Mouse (Mus musculus): Measurements from ENCODE around the gene Exoc3l2. TPM values are rescaled to one million over a fixed set of nuclear protein-coding genes. Genes with fewer than 3 reads are reported as not detected.
A peak's percentile ranks its signal among the peaks of the same experiment; 100 is the strongest.
"Not testable (repeated sequence)": the region's sequence is repeated elsewhere in the genome, so short reads cannot be mapped to it uniquely, and the experiment has no call there.

Gene Exoc3l2
- polyA plus RNA-seq, 1 experiment from 2014 or later = 0.19 TPM

GRCm38 (mm10) chr7:19506969-19507611 lies 44.0 kb downstream of the Exoc3l2 start:
- Histone ChIP-seq H3K36me3 (ENCODE audit: control insufficient read depth, insufficient read depth) (no peaks in the 10 kb centered on the region), H3K9me3 (ENCODE audit: control insufficient read depth, low read length) (no peaks in the 10 kb centered on the region), H3K4me2 (ENCODE audit: low read length) (peak overlapping the region; percentile 94), H3K4me1 (replicated peaks; ENCODE audit: control insufficient read depth, insufficient read depth, low read length) (peaks cover 28% of the 10 kb centered on the region), H3K27me3 (replicated peaks; ENCODE audit: control insufficient read depth, insufficient read depth, low read length) (no peaks in the 10 kb centered on the region), H3K27ac (ENCODE audit: low read length) (peak overlapping the region; percentile 73), H3K4me3 (replicated peaks; ENCODE audit: low read length) (peak overlapping the region; percentile 69), H3K9ac (replicated peaks; ENCODE audit: low read depth, low read length) (peak overlapping the region; percentile 77)
- ATAC-seq = 0 out of 2 replicates have a peak, but pooled peaks have one; percentile 2
- WGBS = under 1% methylated on average over 71 of the region's 71 CpGs

GRCm38 (mm10) chr7:19507612-19507981 lies 44.5 kb downstream of the Exoc3l2 start:
- ATAC-seq = no peak
- H3K4me2 ChIP-seq (ENCODE audit: low read length) = peak overlapping the region; percentile 94
- 5% methylated on average over 18 of the region's 18 CpGs for WGBS
- H3K4me3 ChIP-seq (replicated peaks; ENCODE audit: low read length) = peak overlapping the region; percentile 69
- H3K27me3 ChIP-seq (replicated peaks; ENCODE audit: control insufficient read depth, insufficient read depth, low read length) = no peaks in the 10 kb centered on the region
- peaks cover 28% of the 10 kb centered on the region for H3K4me1 ChIP-seq (replicated peaks; ENCODE audit: control insufficient read depth, insufficient read depth, low read length)
- H3K9ac ChIP-seq (replicated peaks; ENCODE audit: low read depth, low read length) = peak overlapping the region; percentile 77
- peak overlapping the region; percentile 73 for H3K27ac ChIP-seq (ENCODE audit: low read length)
- H3K36me3 ChIP-seq (ENCODE audit: control insufficient read depth, insufficient read depth) = no peaks in the 10 kb centered on the region
- H3K9me3 ChIP-seq (ENCODE audit: control insufficient read depth, low read length) = no peaks in the 10 kb centered on the region

- peak; percentile 97 for ATAC-seq
- Histone ChIP-seq H3K4me2 (ENCODE audit: low read length) (peak within 1 kb of the TSS; percentile 94), H3K27me3 (replicated peaks; ENCODE audit: control insufficient read depth, insufficient read depth, low read length) (no peaks in the 10 kb centered on the region), H3K9me3 (ENCODE audit: control insufficient read depth, low read length) (no peaks in the 10 kb centered on the region), H3K4me1 (replicated peaks; ENCODE audit: control insufficient read depth, insufficient read depth, low read length) (peaks cover 28% of the 10 kb centered on the region), H3K4me3 (replicated peaks; ENCODE audit: low read length) (peak within 1 kb of the TSS; percentile 69), H3K9ac (replicated peaks; ENCODE audit: low read depth, low read length) (peak within 1 kb of the TSS; percentile 77), H3K27ac (ENCODE audit: low read length) (peak within 1 kb of the TSS; percentile 73), H3K36me3 (ENCODE audit: control insufficient read depth, insufficient read depth) (no peaks in the 10 kb centered on the region)
- under 1% methylated on average over 56 of the region's 56 CpGs for WGBS
These were observed 45.2 kb downstream of the Exoc3l2 start, which contains the start of the genes Bloc1s3 and Trappc6a for GRCm38 (mm10) chr7:19508150-19508923. Gene Bloc1s3 (minus strand): TSS chr7:19508367. Gene Trappc6a (plus strand): TSS chr7:19508395.

- H3K27ac ChIP-seq (ENCODE audit: low read length) = peak overlapping the region; percentile 73
- H3K4me1 ChIP-seq (replicated peaks; ENCODE audit: control insufficient read depth, insufficient read depth, low read length) = peaks cover 28% of the 10 kb centered on the region
- H3K27me3 ChIP-seq (replicated peaks; ENCODE audit: control insufficient read depth, insufficient read depth, low read length) = no peaks in the 10 kb centered on the region
- H3K9ac ChIP-seq (replicated peaks; ENCODE audit: low read depth, low read length) = peak overlapping the region; percentile 77
- WGBS = 9% methylated on average over 15 of the region's 15 CpGs
- peak; percentile 32 for ATAC-seq
- no peaks in the 10 kb centered on the region for H3K36me3 ChIP-seq (ENCODE audit: control insufficient read depth, insufficient read depth)
- peak overlapping the region; percentile 84 for H3K4me2 ChIP-seq (ENCODE audit: low read length)
- peak overlapping the region; percentile 69 for H3K4me3 ChIP-seq (replicated peaks; ENCODE audit: low read length)
- H3K9me3 ChIP-seq (ENCODE audit: control insufficient read depth, low read length) = no peaks in the 10 kb centered on the region
These were observed 45.9 kb downstream of the Exoc3l2 start for GRCm38 (mm10) chr7:19508924-19509568.

GRCm38 (mm10) chr7:19509786-19510185 lies 46.7 kb downstream of the Exoc3l2 start:
- Histone ChIP-seq H3K9ac (replicated peaks; ENCODE audit: low read depth, low read length) (no peak overlapping the region), H3K9me3 (ENCODE audit: control insufficient read depth, low read length) (no peaks in the 10 kb centered on the region), H3K4me1 (replicated peaks; ENCODE audit: control insufficient read depth, insufficient read depth, low read length) (peaks cover 28% of the 10 kb centered on the region), H3K27me3 (replicated peaks; ENCODE audit: control insufficient read depth, insufficient read depth, low read length) (no peaks in the 10 kb centered on the region), H3K4me2 (ENCODE audit: low read length) (peak overlapping the region; percentile 84; the same call in 1 of the 2 replicates), H3K4me3 (replicated peaks; ENCODE audit: low read length) (no peak overlapping the region; the same call in 1 of the 2 replicates), H3K27ac (ENCODE audit: low read length) (no peak overlapping the region), H3K36me3 (ENCODE audit: control insufficient read depth, insufficient read depth) (no peaks in the 10 kb centered on the region)
- 94% methylated on average over 7 of the region's 7 CpGs for WGBS
- ATAC-seq = no peak

GRCm38 (mm10) chr7:19511934-19512333 lies 48.8 kb downstream of the Exoc3l2 start:
- not testable (repeated sequence) for ATAC-seq; H3K4me3 ChIP-seq (replicated peaks; ENCODE audit: low read length); H3K27ac ChIP-seq (ENCODE audit: low read length); H3K36me3 ChIP-seq (ENCODE audit: control insufficient read depth, insufficient read depth); H3K4me2 ChIP-seq (ENCODE audit: low read length); H3K9ac ChIP-seq (replicated peaks; ENCODE audit: low read depth, low read length); H3K27me3 ChIP-seq (replicated peaks; ENCODE audit: control insufficient read depth, insufficient read depth, low read length); H3K9me3 ChIP-seq (ENCODE audit: control insufficient read depth, low read length)
- 94% methylated on average over 6 of the region's 7 CpGs for WGBS
- H3K4me1 ChIP-seq (replicated peaks; ENCODE audit: control insufficient read depth, insufficient read depth, low read length) = peaks cover 19% of the 10 kb centered on the region

- ATAC-seq = no peak
These were observed 49.2 kb downstream of the Exoc3l2 start for GRCm38 (mm10) chr7:19512353-19512752.

GRCm38 (mm10) chr7:19517652-19518365 lies 54.7 kb downstream of the Exoc3l2 start, which contains the start of gene Nkpd1:
Gene Nkpd1 (plus strand): TSS chr7:19517838.
- H3K27me3 ChIP-seq (replicated peaks; ENCODE audit: control insufficient read depth, insufficient read depth, low read length) = peaks cover 42% of the 10 kb centered on the region
- H3K9me3 ChIP-seq (ENCODE audit: control insufficient read depth, low read length) = no peaks in the 10 kb centered on the region
- H3K4me2 ChIP-seq (ENCODE audit: low read length) = peak within 1 kb of the TSS; percentile 49
- H3K27ac ChIP-seq (ENCODE audit: low read length) = no peak within 1 kb of the TSS
- 5% methylated on average over 16 of the region's 29 CpGs for WGBS
- no peaks in the 10 kb centered on the region for H3K36me3 ChIP-seq (ENCODE audit: control insufficient read depth, insufficient read depth)
- peaks cover 6% of the 10 kb centered on the region for H3K4me1 ChIP-seq (replicated peaks; ENCODE audit: control insufficient read depth, insufficient read depth, low read length)
- H3K9ac ChIP-seq (replicated peaks; ENCODE audit: low read depth, low read length) = peak within 1 kb of the TSS; percentile 56
- ATAC-seq = no peak
- peak within 1 kb of the TSS; percentile 22 for H3K4me3 ChIP-seq (replicated peaks; ENCODE audit: low read length)

More at GRCm38 (mm10) chr7:19512353-19512752, 49.2 kb downstream of the Exoc3l2 start:
- H3K27ac ChIP-seq (ENCODE audit: low read length) = no peak overlapping the region
- no peaks in the 10 kb centered on the region; the same call in 1 of the 2 replicates for H3K27me3 ChIP-seq (replicated peaks; ENCODE audit: control insufficient read depth, insufficient read depth, low read length)
- H3K9me3 ChIP-seq (ENCODE audit: control insufficient read depth, low read length) = no peaks in the 10 kb centered on the region
- no peaks in the 10 kb centered on the region for H3K36me3 ChIP-seq (ENCODE audit: control insufficient read depth, insufficient read depth)
- H3K4me2 ChIP-seq (ENCODE audit: low read length) = no peak overlapping the region
- peaks cover 15% of the 10 kb centered on the region for H3K4me1 ChIP-seq (replicated peaks; ENCODE audit: control insufficient read depth, insufficient read depth, low read length)
- WGBS = 77% methylated on average over 6 of the region's 6 CpGs
- H3K9ac ChIP-seq (replicated peaks; ENCODE audit: low read depth, low read length) = no peak overlapping the region
- no peak overlapping the region for H3K4me3 ChIP-seq (replicated peaks; ENCODE audit: low read length)
